Mouse (Mus musculus): Measurements from ENCODE around the gene Cfap100. TPM values are rescaled to one million over a fixed set of nuclear protein-coding genes. Genes with fewer than 3 reads are reported as not detected.

The Cfap100 gene
- polyA plus RNA-seq, 1 experiment = not detected

DNA sequence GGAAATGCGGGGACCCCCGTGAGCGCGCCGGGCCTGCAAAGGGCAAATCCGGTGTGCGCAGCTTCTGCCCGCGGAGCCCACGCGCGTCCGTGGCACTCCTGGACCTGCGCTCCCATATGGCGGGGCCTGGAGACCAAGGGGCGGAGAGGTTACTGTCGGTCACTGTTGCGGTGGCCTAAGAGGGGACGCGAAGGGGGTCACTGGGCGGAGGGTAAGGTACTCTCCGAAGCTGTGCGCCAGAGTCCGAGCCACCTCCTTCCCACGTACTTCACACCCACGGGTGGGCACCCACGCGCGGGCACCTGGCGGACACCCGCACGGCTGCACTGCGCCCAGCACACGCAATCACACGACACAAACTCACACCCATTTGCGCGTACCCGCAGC is 34.2 kb upstream of the Cfap100 start:
- Histone ChIP-seq H3K4me1 (ENCODE audit: control insufficient read depth, insufficient read depth, low read length) (no peaks in the 10 kb centered on the region), H3K9ac (ENCODE audit: low read depth, poor library complexity, severe bottlenecking) (peak overlapping the region; percentile 77), H3K9me3 (replicated peaks; ENCODE audit: control insufficient read depth, insufficient read depth, low read length, poor library complexity, severe bottlenecking) (no peaks in the 10 kb centered on the region), H3K4me3 (ENCODE audit: low read depth, low read length) (peak overlapping the region; percentile 85), H3K36me3 (ENCODE audit: control insufficient read depth, insufficient read depth, low read length, poor library complexity, severe bottlenecking) (no peaks in the 10 kb centered on the region), H3K27ac (ENCODE audit: insufficient read depth, low read length) (no peak overlapping the region), H3K27me3 (ENCODE audit: control insufficient read depth, insufficient read depth, low read length, poor library complexity, severe bottlenecking) (no peaks in the 10 kb centered on the region)
- TF ChIP-seq CTCF (IDR thresholded peaks at IDR 0.05; ENCODE audit: low read depth, low read length) = no peak
- TF ChIP-seq EP300 (IDR thresholded peaks at IDR 0.05; ENCODE audit: insufficient read depth, low read depth, low read length) = no peak
- no peak for TF ChIP-seq POLR2A (IDR thresholded peaks at IDR 0.05; ENCODE audit: insufficient read depth, low read length)

DNA sequence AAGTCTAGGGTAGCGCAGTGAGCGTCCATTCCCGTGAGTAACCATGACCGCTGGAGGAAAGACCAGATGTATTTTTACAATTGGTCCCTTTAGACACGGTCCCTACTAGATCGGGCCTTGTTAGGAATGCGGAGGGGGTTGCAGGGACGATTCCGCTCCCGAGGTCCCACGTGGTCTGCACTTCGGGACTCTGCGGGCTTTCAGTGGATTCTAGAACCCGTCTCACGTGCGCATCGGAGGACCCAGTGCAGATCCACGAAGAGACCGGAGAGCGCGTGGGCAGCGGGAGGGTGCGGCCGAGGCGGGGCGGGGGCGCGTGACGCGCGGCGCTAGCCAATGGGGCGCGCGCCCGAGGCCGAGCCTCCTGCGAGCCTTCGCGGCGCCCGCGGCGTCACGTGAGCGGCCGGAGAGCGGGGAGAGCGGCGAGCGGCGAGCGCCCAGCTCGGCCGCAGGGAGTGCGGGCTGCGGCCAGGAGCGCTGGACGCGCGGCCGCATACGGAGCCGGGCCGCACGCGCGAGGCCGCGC is 33.6 kb upstream of the Cfap100 start, which contains the start of gene Klf15:
Gene Klf15, plus strand, starts transcription at position 396 of the 526 bp plus-strand sequence.
- Histone ChIP-seq H3K4me3 (ENCODE audit: low read depth, low read length) (peak within 1 kb of the TSS; percentile 85), H3K4me1 (ENCODE audit: control insufficient read depth, insufficient read depth, low read length) (no peaks in the 10 kb centered on the region), H3K27me3 (ENCODE audit: control insufficient read depth, insufficient read depth, low read length, poor library complexity, severe bottlenecking) (no peaks in the 10 kb centered on the region), H3K36me3 (ENCODE audit: control insufficient read depth, insufficient read depth, low read length, poor library complexity, severe bottlenecking) (no peaks in the 10 kb centered on the region), H3K27ac (ENCODE audit: insufficient read depth, low read length) (no peak within 1 kb of the TSS), H3K9ac (ENCODE audit: low read depth, poor library complexity, severe bottlenecking) (peak within 1 kb of the TSS; percentile 77), H3K9me3 (replicated peaks; ENCODE audit: control insufficient read depth, insufficient read depth, low read length, poor library complexity, severe bottlenecking) (no peaks in the 10 kb centered on the region)
- TF ChIP-seq POLR2A (IDR thresholded peaks at IDR 0.05; ENCODE audit: insufficient read depth, low read length) = no peak
- no peak for TF ChIP-seq EP300 (IDR thresholded peaks at IDR 0.05; ENCODE audit: insufficient read depth, low read depth, low read length)
- no peak for TF ChIP-seq CTCF (IDR thresholded peaks at IDR 0.05; ENCODE audit: low read depth, low read length)

DNA sequence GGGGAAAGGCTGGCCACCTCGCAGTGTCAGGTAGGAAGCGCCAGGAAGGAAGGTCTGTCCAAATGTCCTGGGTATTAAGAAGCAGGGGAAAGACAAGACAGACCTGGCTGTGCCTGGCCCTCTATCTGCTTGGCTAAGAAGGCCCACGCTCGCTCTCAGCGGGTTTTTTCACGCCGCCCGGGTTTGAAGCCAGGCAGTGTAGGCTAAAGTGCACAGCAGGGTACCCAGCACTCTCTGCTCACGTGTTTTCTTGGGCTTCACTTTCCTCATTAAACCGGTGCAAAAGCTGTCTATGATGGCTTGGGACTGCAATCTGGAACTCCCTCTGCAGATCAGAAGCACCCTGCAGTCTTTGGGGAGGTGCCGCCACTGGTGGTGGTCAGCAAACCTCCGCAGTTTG is 33.2 kb upstream of the Cfap100 start:
- no peaks in the 10 kb centered on the region for H3K9me3 ChIP-seq (replicated peaks; ENCODE audit: control insufficient read depth, insufficient read depth, low read length, poor library complexity, severe bottlenecking)
- no peak overlapping the region for H3K27ac ChIP-seq (ENCODE audit: insufficient read depth, low read length)
- H3K4me3 ChIP-seq (ENCODE audit: low read depth, low read length) = peak overlapping the region; percentile 73
- no peaks in the 10 kb centered on the region for H3K27me3 ChIP-seq (ENCODE audit: control insufficient read depth, insufficient read depth, low read length, poor library complexity, severe bottlenecking)
- H3K4me1 ChIP-seq (ENCODE audit: control insufficient read depth, insufficient read depth, low read length) = no peaks in the 10 kb centered on the region
- H3K9ac ChIP-seq (ENCODE audit: low read depth, poor library complexity, severe bottlenecking) = peak overlapping the region; percentile 77
- no peaks in the 10 kb centered on the region for H3K36me3 ChIP-seq (ENCODE audit: control insufficient read depth, insufficient read depth, low read length, poor library complexity, severe bottlenecking)
- TF ChIP-seq CTCF (IDR thresholded peaks at IDR 0.05; ENCODE audit: low read depth, low read length) (no peak), EP300 (IDR thresholded peaks at IDR 0.05; ENCODE audit: insufficient read depth, low read depth, low read length) (no peak), POLR2A (IDR thresholded peaks at IDR 0.05; ENCODE audit: insufficient read depth, low read length) (no peak)

DNA sequence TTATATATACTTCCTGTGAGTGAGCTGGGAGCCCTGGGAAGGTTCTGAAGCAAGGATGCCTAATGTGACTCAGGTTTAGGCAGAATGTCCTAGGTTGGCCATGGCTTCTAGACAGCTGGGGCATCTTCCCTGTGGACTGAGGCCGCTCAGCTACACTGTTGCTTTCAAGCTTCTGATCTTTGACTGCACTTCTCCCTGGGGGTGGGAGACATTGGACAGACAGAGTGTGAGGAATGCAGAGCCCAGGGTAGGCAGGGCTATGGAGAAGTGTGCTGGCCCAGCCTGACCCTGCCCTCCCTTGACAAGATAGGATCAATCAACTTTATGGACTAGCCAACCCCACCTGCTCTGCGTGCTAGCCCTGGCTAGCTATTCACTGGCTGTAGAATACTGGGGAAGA is 32.6 kb upstream of the Cfap100 start:
- Histone ChIP-seq H3K9me3 (replicated peaks; ENCODE audit: control insufficient read depth, insufficient read depth, low read length, poor library complexity, severe bottlenecking) (no peaks in the 10 kb centered on the region), H3K27me3 (ENCODE audit: control insufficient read depth, insufficient read depth, low read length, poor library complexity, severe bottlenecking) (no peaks in the 10 kb centered on the region), H3K27ac (ENCODE audit: insufficient read depth, low read length) (no peak overlapping the region), H3K4me3 (ENCODE audit: low read depth, low read length) (no peak overlapping the region), H3K9ac (ENCODE audit: low read depth, poor library complexity, severe bottlenecking) (no peak overlapping the region), H3K4me1 (ENCODE audit: control insufficient read depth, insufficient read depth, low read length) (no peaks in the 10 kb centered on the region), H3K36me3 (ENCODE audit: control insufficient read depth, insufficient read depth, low read length, poor library complexity, severe bottlenecking) (no peaks in the 10 kb centered on the region)
- TF ChIP-seq POLR2A (IDR thresholded peaks at IDR 0.05; ENCODE audit: insufficient read depth, low read length) (no peak), EP300 (IDR thresholded peaks at IDR 0.05; ENCODE audit: insufficient read depth, low read depth, low read length) (no peak), CTCF (IDR thresholded peaks at IDR 0.05; ENCODE audit: low read depth, low read length) (no peak)

DNA sequence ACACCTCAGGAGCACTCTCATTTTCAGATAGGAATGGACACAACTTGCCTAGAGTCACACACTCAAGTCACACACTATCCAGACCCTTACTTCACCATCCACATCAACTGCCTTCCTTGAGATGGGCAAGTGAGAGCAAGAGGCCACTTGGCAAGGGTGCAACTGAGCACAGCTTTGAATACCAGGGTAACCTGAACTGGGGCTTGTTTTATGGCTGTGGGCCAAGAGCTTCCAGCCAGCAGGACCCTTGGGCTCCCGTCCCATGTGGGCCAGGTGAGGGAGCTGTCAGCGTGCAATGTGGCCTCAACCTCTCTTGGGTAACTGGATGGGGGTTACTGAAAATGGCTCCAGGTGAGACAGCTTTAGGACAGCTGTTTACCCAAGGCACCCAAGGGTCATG is 28.8 kb upstream of the Cfap100 start:
- H3K9me3 ChIP-seq (replicated peaks; ENCODE audit: control insufficient read depth, insufficient read depth, low read length, poor library complexity, severe bottlenecking) = no peaks in the 10 kb centered on the region
- no peak overlapping the region for H3K9ac ChIP-seq (ENCODE audit: low read depth, poor library complexity, severe bottlenecking)
- no peak overlapping the region for H3K4me3 ChIP-seq (ENCODE audit: low read depth, low read length)
- no peaks in the 10 kb centered on the region for H3K27me3 ChIP-seq (ENCODE audit: control insufficient read depth, insufficient read depth, low read length, poor library complexity, severe bottlenecking)
- H3K27ac ChIP-seq (ENCODE audit: insufficient read depth, low read length) = no peak overlapping the region
- H3K36me3 ChIP-seq (ENCODE audit: control insufficient read depth, insufficient read depth, low read length, poor library complexity, severe bottlenecking) = no peaks in the 10 kb centered on the region
- TF ChIP-seq POLR2A (IDR thresholded peaks at IDR 0.05; ENCODE audit: insufficient read depth, low read length) (no peak), CTCF (IDR thresholded peaks at IDR 0.05; ENCODE audit: low read depth, low read length) (no peak), EP300 (IDR thresholded peaks at IDR 0.05; ENCODE audit: insufficient read depth, low read depth, low read length) (no peak)
- H3K4me1 ChIP-seq (ENCODE audit: control insufficient read depth, insufficient read depth, low read length) = no peaks in the 10 kb centered on the region

GRCm38 (mm10) chr6:90453751-90454150 is 25.2 kb upstream of the Cfap100 start:
- Histone ChIP-seq H3K27ac (ENCODE audit: insufficient read depth, low read length) (no peak overlapping the region), H3K9ac (ENCODE audit: low read depth, poor library complexity, severe bottlenecking) (no peak overlapping the region), H3K9me3 (replicated peaks; ENCODE audit: control insufficient read depth, insufficient read depth, low read length, poor library complexity, severe bottlenecking) (no peaks in the 10 kb centered on the region), H3K36me3 (ENCODE audit: control insufficient read depth, insufficient read depth, low read length, poor library complexity, severe bottlenecking) (no peaks in the 10 kb centered on the region), H3K27me3 (ENCODE audit: control insufficient read depth, insufficient read depth, low read length, poor library complexity, severe bottlenecking) (no peaks in the 10 kb centered on the region), H3K4me3 (ENCODE audit: low read depth, low read length) (no peak overlapping the region), H3K4me1 (ENCODE audit: control insufficient read depth, insufficient read depth, low read length) (no peaks in the 10 kb centered on the region)
- no peak for TF ChIP-seq POLR2A (IDR thresholded peaks at IDR 0.05; ENCODE audit: insufficient read depth, low read length)
- TF ChIP-seq CTCF (IDR thresholded peaks at IDR 0.05; ENCODE audit: low read depth, low read length) = no peak
- TF ChIP-seq EP300 (IDR thresholded peaks at IDR 0.05; ENCODE audit: insufficient read depth, low read depth, low read length) = no peak

All from ES-Bruce4 (cell line).